Comparison of ENCODE assay signal across 10 mouse cellular contexts in the genomic region with DNA sequence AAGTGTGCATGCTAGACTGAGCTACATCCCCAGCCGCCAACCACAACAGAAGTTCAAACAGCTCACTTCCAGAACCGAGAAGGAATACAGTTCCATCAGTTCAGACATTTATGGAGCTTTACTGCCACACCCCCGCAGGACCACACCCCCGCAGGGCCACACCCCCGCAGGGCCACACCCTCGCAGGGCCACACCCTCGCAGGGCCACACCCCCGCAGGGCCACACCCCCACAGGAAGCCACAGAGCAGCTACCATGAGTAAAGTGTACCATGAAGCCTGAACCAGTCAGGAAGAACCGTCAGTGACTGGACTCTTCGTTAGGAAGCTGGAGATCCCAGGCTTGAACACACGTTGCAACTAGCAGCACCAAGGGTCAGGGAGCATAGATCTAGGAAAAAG. TPM values are rescaled to one million over a fixed set of nuclear protein-coding genes. Genes with fewer than 3 reads are reported as not detected.
DNase-seq lines count a peak whose midpoint lies in the region; ATAC-seq and TF ChIP-seq lines count a peak whose summit lies in the region.
"Had no signal": no experiment of that assay in that cellular context is flagged by ENCODE, and none has a peak within 500 bp of the region (broad histone marks: within the 10 kb centered on the region; RNA-seq: fewer than 3 reads in every experiment).

No protein-coding gene starts in this region.

- intact Hi-C loops in left cerebral cortex, postnatal 36 days (cut with DNase I): no loop called here

- DNase-seq in lung, postnatal 4 days: peak; percentile 47 to 51
- DNase-seq in lung, adult 2 months: no peak
- peak; percentile 54 for DNase-seq in c-Kit-positive CD71-negative TER-119-negative erythroid progenitor cells, embryonic 14.5 days (ENCODE audit: low read depth)
- no peak for DNase-seq in layer of hippocampus, postnatal 36 days
- no peak for DNase-seq in left cerebral cortex, postnatal 36 days (ENCODE audit: low spot score in 2 of 2)
- DNase-seq in layer of hippocampus, adult 18-20 months (ENCODE audit: low spot score in 2 of 2): no peak
- DNase-seq: layer of hippocampus, adult 9-11 months had no signal

- WGBS in lung, adult 2 months: 17% methylated on average over 11 of the region's 11 CpGs

- 0 out of 2 replicates have a peak, but pooled peaks cover 4% of the 10 kb centered on the region for H3K4me1 ChIP-seq in lung, adult 2 months (ENCODE audit: control insufficient read depth, insufficient read depth, low read length)

- H3K4me3 ChIP-seq in lung, adult 2 months (replicated peaks; ENCODE audit: extremely low read depth, low read depth, low read length): no peak overlapping the region
- H3K4me3 ChIP-seq: forebrain, embryonic 10.5 days had no signal

- ATAC-seq in megakaryocyte, adult 5-6 weeks (ENCODE audit: poor library complexity, severe bottlenecking): peak; percentile 74
- no peak for ATAC-seq in activated CD4-positive, CD25-positive, alpha-beta regulatory T cell, adult 4 months

- TF ChIP-seq CTCF in lung, adult 2 months (IDR thresholded peaks at IDR 0.05; ENCODE audit: insufficient read depth, low read length): no peak

- TF ChIP-seq POLR2A in lung, adult 2 months (IDR thresholded peaks at IDR 0.05; ENCODE audit: borderline replicate concordance, extremely low read depth, low read depth, low read length): no peak

RNA-seq across cellular contexts. Expression of gene Brd3os, which starts 3.8 kb away (rescaled TPM):
- polyA plus RNA-seq in lung, adult 2 months (2012; rRNA removed): 9.3 and 10.6 TPM in 2 replicates
- total RNA-seq in megakaryocyte, adult 5-6 weeks (2015): 0.93 TPM in 1 of 2 replicates, not detected in the other
- total RNA-seq in megakaryocyte, adult 5-6 weeks (2017): 0.11 TPM in 1 of 2 replicates, not detected in the other
- total RNA-seq in layer of hippocampus, postnatal 36 days (2021): 10 to 100 TPM; 22.6 to 24.0 TPM
- under 1 TPM in 1 of 2 experiments, not detected in 1; 0.33 TPM for polyA plus RNA-seq in activated CD4-positive, CD25-positive, alpha-beta regulatory T cell, adult 4 months (2017; shearing (Covaris generic))
- total RNA-seq in left cerebral cortex, postnatal 36 days (2021): 10 to 100 TPM; 26.2 to 30.0 TPM
- 10 to 100 TPM; 21.6 to 24.3 TPM for total RNA-seq in layer of hippocampus, adult 18-20 months (2021)

RNA-seq across cellular contexts. Expression of gene Vav2, which starts 11.4 kb away (rescaled TPM):
- polyA plus RNA-seq in lung, adult 2 months (2012; rRNA removed): 30.9 and 32.7 TPM in 2 replicates
- total RNA-seq in megakaryocyte, adult 5-6 weeks (2015): 5.9 and 8.0 TPM in 2 replicates
- total RNA-seq in megakaryocyte, adult 5-6 weeks (2017): 11.0 and 11.5 TPM in 2 replicates
- total RNA-seq in layer of hippocampus, postnatal 36 days (2021): 10 to 100 TPM; 11.2 to 11.5 TPM
- polyA plus RNA-seq in activated CD4-positive, CD25-positive, alpha-beta regulatory T cell, adult 4 months (2017; shearing (Covaris generic)): 1 to 10 TPM; 5.8 to 8.3 TPM
- 10 to 100 TPM in 1 of 2 experiments, 1 to 10 TPM in 1; 9.6 to 12.3 TPM for total RNA-seq in left cerebral cortex, postnatal 36 days (2021)
- total RNA-seq in layer of hippocampus, adult 18-20 months (2021): 1 to 10 TPM; 7.8 to 9.2 TPM

Comparison
In these comparisons a context has a peak if more than half of its experiments do, and no peak if none do; other contexts are left out.
1. DNase-seq: peak in lung, postnatal 4 days (2 of 2) and c-Kit-positive CD71-negative TER-119-negative erythroid progenitor cells, embryonic 14.5 days (single experiment); none in lung, adult 2 months (single experiment), layer of hippocampus, postnatal 36 days (0 of 2), left cerebral cortex, postnatal 36 days (0 of 2) and layer of hippocampus, adult 18-20 months (0 of 2).
2. RNA of gene Brd3os, which starts 3.8 kb away (total RNA-seq): 26.2 to 30.0 TPM in left cerebral cortex, postnatal 36 days, 21.6 to 24.3 TPM in layer of hippocampus, adult 18-20 months and 22.6 to 24.0 TPM in layer of hippocampus, postnatal 36 days; 0.11 to 0.93 TPM in megakaryocyte, adult 5-6 weeks; every median in the first group is over 10 times any median in the second.